Mouse (Mus musculus) megakaryocyte, embryonic 14.5 days (primary cell): ENCODE measurements around the gene Fzr1. TPM values are rescaled to one million over a fixed set of nuclear protein-coding genes. Genes with fewer than 3 reads are reported as not detected.

Experiments used
- H3K27me3 ChIP-seq: replicated peaks from 2 replicates; pipeline ENCODE3; 2012; ENCODE audit warnings: inconsistent platforms
- H3K36me3 ChIP-seq: replicated peaks from 2 replicates; pipeline ENCODE3; 2012; ENCODE audit warnings: low read length, inconsistent platforms, mixed read lengths
- H3K4me1 ChIP-seq: 2 replicates; pipeline ENCODE4 v1.6.1; 2012; ENCODE audit warnings: inconsistent platforms
- H3K4me3 ChIP-seq: replicated peaks from 2 replicates; pipeline ENCODE3; 2012; ENCODE audit warnings: moderate library complexity, mild to moderate bottlenecking, inconsistent platforms
- H3K9me3 ChIP-seq: 2 replicates; pipeline ENCODE4 v1.6.1; 2012; ENCODE audit warnings: inconsistent platforms
- FLI1 ChIP-seq: IDR thresholded peaks from 2 replicates; pipeline ENCODE4 v1.6.1; 2012; ENCODE audit warnings: low read length, inconsistent platforms, mixed read lengths
- GATA1 ChIP-seq: IDR thresholded peaks from 3 replicates; pipeline ENCODE4 v1.6.1; 2012; ENCODE audit warnings: mixed read lengths, low read length, inconsistent platforms, borderline replicate concordance
- polyA plus RNA-seq: library from polyadenylated mRNA; stranded (reverse); fragments of >175 nt; gene quantifications from 2 replicates; pipeline ENCODE4 v1.2.3, GENCODE M21; 2012; ENCODE audit warnings: low replicate concordance; ENCODE audit not compliant: insufficient read depth

Fzr1 gene
- polyA plus RNA-seq, 1 experiment = 72.9 TPM

DNA sequence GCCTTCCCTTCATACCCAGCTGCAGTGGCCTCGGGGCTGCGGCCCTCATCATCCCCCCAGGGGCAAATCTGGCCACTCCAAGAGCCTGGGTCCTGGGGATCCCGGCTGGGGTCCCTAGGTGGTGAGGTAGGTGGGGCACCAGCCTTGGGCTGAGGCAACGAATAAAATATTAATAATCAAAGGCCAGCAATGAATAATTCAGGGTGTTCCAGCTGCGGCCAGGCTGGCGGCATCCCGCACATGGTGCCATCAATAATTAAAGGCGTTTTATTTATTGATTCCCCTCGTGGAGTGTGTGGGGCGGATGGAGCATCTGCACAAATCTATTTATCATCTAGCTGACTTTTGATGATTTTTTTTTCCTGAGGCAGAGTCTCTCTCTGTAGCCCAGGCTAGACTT is 25.2 kb upstream of the Fzr1 start:
- H3K36me3 ChIP-seq = peaks cover 84% of the 10 kb centered on the region
- H3K9me3 ChIP-seq = no peaks in the 10 kb centered on the region
- H3K27me3 ChIP-seq = no peaks in the 10 kb centered on the region
- no peak overlapping the region for H3K4me3 ChIP-seq
- no peak for TF ChIP-seq GATA1
- TF ChIP-seq FLI1 = no peak
- H3K4me1 ChIP-seq = peaks cover 82% of the 10 kb centered on the region

DNA sequence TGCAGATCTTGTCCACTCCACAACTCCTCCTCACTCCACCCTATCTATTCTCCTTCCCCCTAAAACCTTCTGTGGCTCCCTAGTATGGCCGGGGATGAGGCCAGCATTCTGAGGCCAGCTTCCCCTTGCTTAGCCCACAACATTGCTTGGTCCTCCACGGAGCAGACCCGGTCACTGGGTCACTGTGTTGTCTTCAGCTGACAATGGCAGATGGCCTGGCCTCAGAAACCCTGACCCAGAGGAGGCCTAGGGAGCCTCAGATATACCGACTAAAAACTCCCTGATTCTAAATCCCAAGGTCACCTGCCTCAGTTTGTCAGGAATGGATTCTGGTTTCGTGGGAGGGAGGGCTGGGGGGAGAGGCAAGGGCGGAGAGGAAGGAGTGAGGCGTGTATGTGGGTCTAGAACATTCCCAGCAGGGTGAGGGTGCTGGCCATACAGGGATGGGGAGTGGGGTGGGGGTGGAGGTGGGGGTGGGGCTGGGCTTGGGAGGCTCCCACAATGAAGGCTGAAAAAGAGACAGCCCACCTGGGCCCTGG is 24.0 kb upstream of the Fzr1 start:
- H3K36me3 ChIP-seq = peaks cover 89% of the 10 kb centered on the region
- no peak for TF ChIP-seq GATA1
- no peak for TF ChIP-seq FLI1
- no peaks in the 10 kb centered on the region for H3K9me3 ChIP-seq
- H3K4me3 ChIP-seq = peak overlapping the region; percentile 84
- no peaks in the 10 kb centered on the region for H3K27me3 ChIP-seq
- peaks cover 70% of the 10 kb centered on the region for H3K4me1 ChIP-seq

DNA sequence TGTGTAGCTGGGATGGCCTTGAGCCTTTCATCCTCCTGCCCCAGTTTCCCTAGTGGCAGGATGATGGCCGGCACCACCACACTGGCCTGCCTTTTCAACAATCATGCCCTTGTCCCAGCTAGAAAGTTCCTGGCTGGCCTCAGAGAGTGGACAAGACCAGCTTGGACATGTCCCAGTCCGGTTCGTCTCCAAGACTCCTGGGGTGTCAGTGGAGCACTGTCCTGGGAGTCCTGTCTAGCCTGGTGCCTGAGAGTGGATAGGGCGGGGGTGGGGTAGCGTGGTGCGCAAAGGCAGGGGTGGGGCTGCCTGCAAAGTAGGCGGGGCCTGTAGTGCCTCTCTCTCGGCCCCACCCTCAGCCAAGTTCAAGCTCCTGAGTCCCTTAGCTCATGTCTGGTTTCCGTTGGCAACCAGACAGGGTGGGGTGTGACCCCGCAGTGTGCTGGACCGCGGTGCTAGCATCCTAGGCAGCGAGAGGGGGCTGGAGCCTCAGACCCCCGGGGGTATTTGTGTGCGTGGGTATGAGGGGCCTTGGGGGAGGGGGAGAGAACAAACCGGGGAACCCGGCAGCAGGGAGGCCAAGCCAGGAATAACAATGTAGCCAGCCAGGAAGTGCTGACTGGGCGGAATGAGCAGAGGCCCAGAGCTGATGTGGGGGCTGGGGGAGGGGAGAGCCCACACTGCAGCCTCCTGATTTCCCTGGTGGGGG is 23.4 kb upstream of the Fzr1 start:
- H3K4me1 ChIP-seq = peaks cover 66% of the 10 kb centered on the region
- H3K4me3 ChIP-seq = peak overlapping the region; percentile 84
- TF ChIP-seq FLI1 = no peak
- TF ChIP-seq GATA1 = no peak
- H3K27me3 ChIP-seq = peaks cover 1% of the 10 kb centered on the region
- no peaks in the 10 kb centered on the region for H3K9me3 ChIP-seq
- peaks cover 90% of the 10 kb centered on the region for H3K36me3 ChIP-seq

DNA sequence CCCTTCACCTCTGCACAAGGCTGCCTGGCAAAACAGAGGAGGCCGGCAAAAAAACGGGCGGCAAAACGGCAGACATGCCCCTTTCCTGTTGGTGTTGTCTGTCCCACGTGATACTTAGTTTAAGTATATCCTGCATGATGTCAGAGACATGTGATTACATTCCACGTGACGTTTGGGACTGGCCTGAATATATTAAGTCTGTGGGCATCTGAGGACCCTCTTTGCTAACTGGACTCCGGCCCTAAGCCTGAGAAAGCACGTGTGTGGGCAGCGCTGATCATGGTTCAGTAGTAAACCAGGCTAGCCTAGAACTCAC is 22.8 kb upstream of the Fzr1 start:
- Histone ChIP-seq H3K36me3 (peaks cover 90% of the 10 kb centered on the region), H3K4me3 (peak overlapping the region; percentile 84), H3K27me3 (peaks cover 1% of the 10 kb centered on the region), H3K9me3 (no peaks in the 10 kb centered on the region), H3K4me1 (peaks cover 63% of the 10 kb centered on the region)
- TF ChIP-seq GATA1 (no peak), FLI1 (no peak)

DNA sequence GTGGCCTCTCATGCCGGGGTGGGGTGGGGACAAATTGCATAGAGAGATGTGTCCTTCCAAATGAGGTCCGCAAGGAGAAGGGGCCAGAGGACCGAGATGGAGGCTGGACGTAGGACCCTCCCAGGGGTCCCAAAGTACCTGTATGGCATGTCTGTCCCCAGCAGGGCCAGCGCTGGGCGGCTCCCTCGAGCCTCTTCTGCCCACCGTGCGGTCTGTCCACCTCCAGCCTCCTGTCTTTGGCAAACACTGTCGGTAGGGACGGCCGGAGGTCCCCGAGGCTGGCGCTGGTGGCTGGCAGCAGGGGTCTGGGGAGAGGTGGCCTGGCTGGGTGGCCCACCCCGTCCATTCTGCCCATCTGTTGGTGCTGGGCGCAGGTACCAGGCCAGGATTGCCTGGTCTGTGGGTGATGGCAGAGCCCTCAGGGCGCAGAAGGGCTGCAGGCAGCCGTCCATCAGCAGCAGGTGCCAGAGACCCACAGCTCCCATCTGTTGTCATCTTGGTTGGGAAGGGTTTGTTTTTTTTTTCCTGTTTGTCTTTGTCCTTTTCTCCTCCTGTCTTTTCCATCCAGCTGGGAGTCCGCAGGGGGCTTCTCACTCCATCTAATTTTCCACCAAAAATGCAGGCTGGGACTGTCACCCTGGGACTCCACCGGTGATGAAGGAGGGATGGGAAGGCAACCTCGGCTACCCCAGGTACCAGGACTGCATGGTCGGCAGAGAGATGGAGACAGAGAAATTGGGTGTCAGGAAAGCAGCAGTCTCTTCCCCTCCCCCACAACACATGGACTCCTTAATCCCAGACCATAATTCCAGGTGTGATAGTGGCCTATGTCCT is 22.3 kb upstream of the Fzr1 start:
- H3K36me3 ChIP-seq = peaks cover 87% of the 10 kb centered on the region
- peaks cover 1% of the 10 kb centered on the region for H3K27me3 ChIP-seq
- H3K4me3 ChIP-seq = no peak overlapping the region
- no peak for TF ChIP-seq FLI1
- no peak for TF ChIP-seq GATA1
- no peaks in the 10 kb centered on the region for H3K9me3 ChIP-seq
- peaks cover 57% of the 10 kb centered on the region for H3K4me1 ChIP-seq

DNA sequence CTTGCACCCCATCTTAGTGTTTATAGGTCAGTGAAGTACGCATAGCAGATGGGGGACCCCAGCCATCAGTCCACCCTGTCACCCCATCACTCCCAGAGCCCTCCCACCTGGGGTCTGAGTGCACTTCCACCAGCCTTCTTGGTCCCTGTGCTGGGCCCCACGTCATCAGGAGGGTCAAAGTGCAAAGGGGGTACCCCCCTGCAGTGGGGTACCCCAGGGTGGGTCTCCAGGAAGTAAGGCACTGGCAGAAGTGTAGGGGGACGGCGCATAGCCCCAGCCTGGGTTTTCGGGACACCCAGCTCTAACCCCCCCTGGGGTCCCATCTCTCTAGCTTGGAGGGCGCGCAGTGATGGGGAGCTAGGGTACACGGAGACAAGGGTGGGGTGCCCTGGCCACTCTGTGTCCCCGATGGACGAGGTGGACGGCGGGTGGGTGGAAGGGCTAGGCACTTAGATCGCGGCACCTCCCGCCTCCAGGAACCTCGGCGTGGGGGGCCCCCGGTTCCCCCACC is 21.5 kb upstream of the Fzr1 start:
- no peak for TF ChIP-seq FLI1
- TF ChIP-seq GATA1 = no peak
- H3K36me3 ChIP-seq = peaks cover 82% of the 10 kb centered on the region
- H3K4me3 ChIP-seq = no peak overlapping the region
- peaks cover 2% of the 10 kb centered on the region for H3K27me3 ChIP-seq
- H3K4me1 ChIP-seq = peaks cover 55% of the 10 kb centered on the region
- H3K9me3 ChIP-seq = no peaks in the 10 kb centered on the region

DNA sequence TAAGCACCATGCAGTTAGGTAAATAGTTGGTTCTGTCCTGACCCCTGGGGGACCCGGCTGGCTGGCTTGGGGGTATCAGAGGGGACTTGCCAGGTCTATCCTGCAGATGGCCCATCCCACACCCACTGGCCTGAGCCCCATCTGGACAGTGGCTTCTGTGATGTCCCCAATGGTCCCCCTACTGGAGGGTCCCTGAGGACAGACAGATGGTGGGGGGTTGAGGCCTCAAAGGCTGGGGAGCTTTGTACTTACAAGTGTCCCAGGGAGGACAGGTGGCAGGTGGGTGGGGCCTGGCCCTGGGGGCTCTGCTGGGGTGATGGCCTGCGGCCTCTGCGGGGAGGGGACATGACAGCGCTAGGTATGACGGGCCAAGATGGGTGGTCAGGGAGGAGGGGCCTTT is 21.0 kb upstream of the Fzr1 start:
- Histone ChIP-seq H3K36me3 (peaks cover 76% of the 10 kb centered on the region), H3K4me3 (no peak overlapping the region), H3K9me3 (no peaks in the 10 kb centered on the region), H3K27me3 (peaks cover 5% of the 10 kb centered on the region), H3K4me1 (peaks cover 55% of the 10 kb centered on the region)
- no peak for TF ChIP-seq GATA1
- TF ChIP-seq FLI1 = no peak

DNA sequence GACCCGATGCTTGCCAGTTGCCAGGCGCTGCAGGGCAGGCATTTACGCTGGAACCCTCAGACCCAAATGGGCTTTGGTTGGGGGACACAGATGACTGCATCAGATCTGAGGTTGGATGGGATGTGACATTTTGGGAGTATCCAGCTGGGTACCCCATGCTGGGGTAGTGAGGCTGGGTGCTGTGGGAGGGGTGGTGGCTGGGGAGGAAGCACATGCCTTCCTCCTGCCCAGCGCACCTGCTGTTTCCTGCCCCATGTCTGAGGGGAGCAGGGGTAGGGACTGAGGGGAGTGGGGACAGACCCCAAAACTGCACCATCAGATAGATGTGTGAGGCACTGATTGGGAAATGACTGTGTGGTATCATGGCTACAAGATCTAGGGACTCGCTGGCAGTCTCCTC is 18.4 kb upstream of the Fzr1 start:
- H3K27me3 ChIP-seq = peaks cover 5% of the 10 kb centered on the region
- H3K4me1 ChIP-seq = peaks cover 53% of the 10 kb centered on the region
- H3K9me3 ChIP-seq = no peaks in the 10 kb centered on the region
- H3K4me3 ChIP-seq = no peak overlapping the region
- TF ChIP-seq FLI1 (no peak), GATA1 (no peak)
- peaks cover 57% of the 10 kb centered on the region for H3K36me3 ChIP-seq

DNA sequence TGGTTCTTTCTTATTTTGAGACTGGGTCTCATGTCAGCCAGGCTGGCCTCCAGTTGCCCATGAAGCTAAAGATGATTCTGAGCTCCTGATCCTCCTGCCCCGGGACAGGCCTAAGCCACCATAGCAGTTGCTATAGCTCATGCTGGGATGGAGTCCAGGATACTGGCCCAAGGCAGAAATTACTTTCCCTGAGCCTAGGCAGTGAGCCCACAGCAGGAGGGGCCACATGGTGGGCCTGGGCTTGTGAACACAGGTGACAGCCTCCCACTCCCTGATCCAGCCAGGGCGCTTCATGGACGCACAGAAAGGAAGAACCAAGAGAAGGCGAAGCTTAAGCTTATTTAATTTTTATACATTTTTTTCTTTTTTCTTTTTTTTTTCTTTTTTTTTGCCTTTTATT is 17.5 kb upstream of the Fzr1 start:
- Histone ChIP-seq H3K9me3 (no peaks in the 10 kb centered on the region), H3K4me3 (no peak overlapping the region), H3K36me3 (peaks cover 53% of the 10 kb centered on the region), H3K27me3 (peaks cover 5% of the 10 kb centered on the region), H3K4me1 (peaks cover 45% of the 10 kb centered on the region)
- TF ChIP-seq GATA1 (no peak), FLI1 (no peak)

DNA sequence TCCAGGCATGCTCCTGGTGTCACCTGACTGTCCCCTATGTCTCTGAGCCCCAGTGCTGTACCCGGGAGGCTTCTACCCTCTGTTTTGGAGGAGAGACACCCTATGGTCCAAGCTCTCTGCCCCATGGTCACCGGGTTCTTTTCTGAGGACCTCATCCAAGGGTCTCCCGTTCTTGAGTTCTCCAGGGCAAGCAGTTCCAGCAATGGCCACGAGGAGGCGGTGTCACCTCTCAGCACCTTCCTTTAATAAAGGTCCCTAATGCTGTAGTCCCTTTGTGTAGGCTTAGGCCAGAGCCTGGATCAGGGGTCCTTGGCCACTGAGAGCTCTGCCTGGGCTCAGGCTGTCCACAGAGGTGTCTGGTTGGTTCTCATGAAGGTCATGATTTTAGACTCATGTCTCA is 16.8 kb upstream of the Fzr1 start:
- no peaks in the 10 kb centered on the region for H3K9me3 ChIP-seq
- peaks cover 53% of the 10 kb centered on the region for H3K36me3 ChIP-seq
- TF ChIP-seq FLI1 (no peak), GATA1 (no peak)
- peaks cover 5% of the 10 kb centered on the region for H3K27me3 ChIP-seq
- H3K4me3 ChIP-seq = no peak overlapping the region
- H3K4me1 ChIP-seq = peaks cover 47% of the 10 kb centered on the region
